Mouse (Mus musculus) natural killer cell, adult 2 months (primary cell): ENCODE data around the gene Rragd.
A peak's percentile ranks its signal among the peaks of the same experiment; 100 is the strongest.
"Not testable (repeated sequence)": the region's sequence is repeated elsewhere in the genome, so short reads cannot be mapped to it uniquely, and the experiment has no call there.

Experiments used
- DNase-seq, 2 experiments: peaks; one replicate each; pipeline ENCODE4 v3.0.0; 2022; ENCODE audit warnings: low spot score in 2 of 2

The Rragd gene

DNA sequence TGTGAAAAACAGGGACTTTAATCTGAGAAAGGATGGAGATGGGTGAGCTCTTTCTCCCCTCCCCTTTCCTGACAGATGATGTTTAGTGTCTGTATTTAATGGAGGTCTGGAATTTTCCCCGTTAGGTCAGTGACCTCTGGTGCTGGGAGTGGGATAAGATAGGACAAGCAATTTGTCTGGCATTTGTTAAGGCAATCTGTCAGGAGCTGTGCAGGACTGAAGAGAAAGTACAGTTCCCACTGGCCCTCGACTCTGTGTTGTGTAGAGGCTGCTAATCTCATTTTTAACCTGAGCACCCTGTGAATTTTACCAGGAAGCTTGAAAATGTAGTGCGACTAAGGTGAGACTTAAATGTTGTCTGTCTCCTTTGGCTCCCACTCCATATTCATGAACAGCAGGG is 2.8 kb downstream of the Rragd start:
- no peak for DNase-seq

DNA sequence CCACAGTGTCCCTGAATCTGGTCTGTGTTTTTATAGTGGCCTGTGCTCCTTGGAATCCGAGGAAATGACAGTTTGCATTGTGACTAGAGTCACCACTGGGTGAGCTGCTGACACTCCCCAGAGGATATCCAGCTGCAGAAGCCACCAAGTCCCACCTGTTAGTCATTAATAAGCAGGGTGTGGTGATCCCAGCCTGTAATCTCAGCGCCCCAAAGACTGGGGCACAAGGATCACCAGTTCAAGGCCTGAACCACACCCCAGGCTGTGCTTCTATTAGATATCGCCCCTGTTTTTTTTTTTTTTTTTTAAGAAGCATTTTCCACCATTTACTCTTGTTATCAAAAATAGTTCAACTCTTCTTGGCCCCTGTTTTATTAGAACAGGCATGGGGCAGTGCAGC is 4.2 kb downstream of the Rragd start:
- no peak for DNase-seq

DNA sequence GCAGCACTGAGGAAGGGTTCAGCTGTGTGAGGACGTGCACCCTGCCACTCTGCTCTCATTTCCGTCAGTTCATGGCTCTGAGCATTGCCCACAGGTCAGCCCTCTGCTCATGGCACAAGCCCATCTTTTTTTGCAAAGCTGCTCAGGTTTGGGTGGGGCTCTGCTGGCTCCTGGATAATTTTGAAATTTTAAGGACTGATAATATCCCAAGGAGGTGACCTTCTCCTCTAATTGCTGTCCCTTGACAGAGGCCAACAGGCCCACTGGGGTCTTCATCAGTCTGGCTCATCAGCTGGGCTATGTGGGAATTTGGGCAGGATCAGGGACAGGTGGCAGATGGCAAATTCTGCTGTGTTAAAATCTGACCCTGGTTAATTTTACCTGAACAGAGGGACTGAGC is 6.5 kb downstream of the Rragd start:
- no peak for DNase-seq

DNA sequence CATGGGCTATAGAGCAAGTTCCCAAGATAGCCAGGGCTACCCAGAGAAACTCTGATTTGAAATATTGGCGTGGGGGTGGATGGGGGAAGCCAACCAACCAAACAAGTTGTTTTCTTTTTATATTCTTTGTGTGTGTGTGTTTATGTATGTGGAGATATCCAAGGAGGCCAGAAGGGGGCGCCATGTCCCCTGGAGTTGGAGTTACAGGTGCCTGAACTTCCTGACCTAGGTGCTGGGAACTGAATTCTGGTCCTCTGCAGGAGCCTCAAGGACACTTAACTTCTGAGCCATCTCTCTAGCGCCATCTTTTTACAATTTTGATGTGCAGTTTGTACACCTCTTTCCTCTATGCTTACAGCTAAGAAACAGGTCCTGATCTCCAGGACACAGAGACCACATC is 11.3 kb downstream of the Rragd start:
- no peak for DNase-seq

DNA sequence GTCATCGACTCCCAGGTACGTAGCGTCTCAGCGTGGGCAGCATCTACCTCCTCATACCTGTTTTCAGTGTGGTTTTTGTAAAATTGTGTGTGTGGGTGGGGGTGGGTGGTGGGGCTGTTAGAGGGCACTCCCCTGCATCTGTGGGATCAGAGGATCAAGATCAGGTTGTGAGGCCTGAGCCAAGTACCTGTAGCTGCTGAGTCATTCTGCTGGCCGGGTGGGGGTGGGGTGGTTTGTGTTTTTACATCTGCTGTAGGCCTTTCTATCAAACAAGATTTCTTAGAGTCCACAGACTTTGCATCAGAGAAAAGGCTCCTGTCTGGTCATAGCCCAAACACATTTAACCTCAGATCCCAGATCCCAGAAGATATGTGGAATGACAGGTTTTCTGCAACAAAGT is 13.2 kb downstream of the Rragd start:
- DNase-seq: no peak

DNA sequence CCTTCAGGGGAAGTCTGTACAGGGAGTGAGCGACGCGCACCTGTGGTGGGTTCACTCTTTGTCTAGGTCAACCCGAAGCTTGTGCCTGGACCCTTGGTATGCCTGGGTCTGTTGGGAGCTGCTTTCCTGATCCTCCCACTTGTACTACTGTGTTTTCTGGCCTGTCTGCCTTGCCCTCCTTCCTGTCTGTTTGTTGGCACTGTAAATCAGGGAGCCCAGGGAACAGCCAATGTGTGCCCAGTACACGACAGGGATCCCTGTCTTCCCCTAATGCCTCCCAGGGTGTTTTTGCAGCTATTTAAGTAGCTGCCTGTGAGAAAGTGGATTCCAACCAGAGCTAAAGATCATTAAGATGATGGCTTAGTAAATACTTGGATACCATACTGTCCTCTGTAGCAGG is 14.7 kb downstream of the Rragd start:
- no peak for DNase-seq

DNA sequence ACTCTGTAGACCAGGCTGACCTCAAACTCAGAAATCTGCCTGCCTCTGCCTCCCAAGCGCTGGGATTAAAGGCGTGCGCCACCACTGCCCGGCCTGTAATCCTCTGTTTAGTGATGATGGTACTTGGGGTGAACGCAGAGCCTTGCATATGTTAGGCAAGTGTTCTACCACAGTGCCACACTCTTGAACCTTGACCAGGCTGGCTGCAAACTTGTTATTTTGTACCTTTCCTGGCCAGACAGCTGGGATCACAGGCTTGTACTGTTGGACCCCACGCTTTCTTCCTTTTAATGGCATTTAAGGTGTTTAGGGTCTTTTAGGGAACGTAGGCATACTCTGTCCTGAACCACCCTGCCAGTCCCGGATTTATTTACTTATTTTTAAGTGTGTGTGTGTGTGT is 16.2 kb downstream of the Rragd start:
- no peak for DNase-seq

DNA sequence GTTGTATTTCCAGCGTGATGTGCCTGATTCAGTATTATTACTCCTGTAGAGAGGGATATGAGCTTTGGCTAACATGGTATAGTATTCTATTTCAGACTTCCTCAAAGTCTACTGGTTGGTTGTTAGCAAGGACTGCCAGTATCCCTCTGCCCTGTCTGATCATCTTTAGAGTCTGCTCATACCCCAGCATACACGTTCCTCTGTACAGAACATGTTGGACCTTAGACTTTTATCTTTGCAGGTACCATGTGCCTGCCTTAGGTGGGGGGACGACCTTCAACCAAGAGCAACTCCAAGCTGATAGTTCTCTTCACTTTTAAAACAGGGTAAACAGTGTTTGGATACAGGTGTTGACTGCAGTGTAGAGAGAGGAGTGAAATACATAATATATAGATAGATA is 19.2 kb downstream of the Rragd start:
- DNase-seq: no peak

DNA sequence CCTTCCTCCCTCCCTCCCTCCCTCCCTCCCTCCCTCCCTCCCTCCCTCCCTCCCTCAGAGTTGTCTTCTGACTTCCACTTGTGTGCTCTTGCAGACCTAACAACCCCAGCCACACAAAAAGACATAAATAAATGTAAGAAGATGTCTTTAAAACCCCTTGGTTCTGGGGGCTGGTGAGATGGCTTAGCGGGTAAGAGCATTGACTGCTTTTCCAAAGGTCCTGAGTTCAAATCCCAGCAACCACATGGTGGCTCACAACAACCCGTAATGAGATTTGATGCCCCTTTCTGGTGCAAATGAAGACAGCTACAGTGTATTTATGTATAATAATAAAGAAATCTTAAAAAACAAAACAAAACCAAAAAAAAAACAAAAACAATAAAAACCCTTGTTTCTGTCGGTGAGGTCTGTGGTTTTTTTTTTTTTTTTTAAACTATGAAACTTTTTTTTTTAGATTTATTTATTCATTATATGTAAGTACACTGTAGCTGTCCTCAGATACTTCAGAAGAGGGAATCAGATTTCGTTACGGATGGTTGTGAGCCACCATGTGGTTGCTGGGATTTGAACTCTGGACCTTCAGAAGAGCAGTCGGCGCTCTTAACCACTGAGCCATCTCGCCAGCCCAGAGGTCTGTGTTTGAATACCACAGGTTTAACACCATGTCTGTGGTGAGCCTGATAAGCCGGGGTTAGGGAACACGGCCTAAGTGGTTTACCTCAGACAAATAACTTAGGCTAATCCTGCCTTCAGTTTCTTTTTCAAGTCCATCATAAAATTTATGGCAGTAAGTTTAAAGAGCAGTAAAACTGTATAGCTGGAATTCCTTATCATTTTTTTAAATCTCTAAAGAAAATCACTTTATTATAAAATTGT is 23.0 kb downstream of the Rragd start:
- not testable (repeated sequence) for DNase-seq

DNA sequence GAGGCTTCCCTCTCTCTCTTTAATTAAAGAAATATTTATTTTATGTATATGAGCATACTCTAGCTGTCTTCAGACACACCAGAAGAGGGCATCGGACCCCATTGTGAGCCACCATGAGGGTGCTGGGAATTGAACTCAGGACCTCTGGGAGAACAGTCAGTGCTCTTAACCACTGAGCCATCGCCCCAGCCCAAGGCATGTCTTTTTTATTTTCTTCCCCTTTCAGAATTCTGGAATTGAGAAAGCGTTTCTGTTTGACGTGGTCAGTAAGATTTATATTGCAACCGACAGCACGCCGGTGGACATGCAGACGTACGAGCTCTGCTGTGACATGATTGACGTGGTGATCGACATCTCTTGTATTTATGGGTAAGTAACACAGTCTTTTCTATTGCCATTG is 24.0 kb downstream of the Rragd start:
- no peak for DNase-seq

DNA sequence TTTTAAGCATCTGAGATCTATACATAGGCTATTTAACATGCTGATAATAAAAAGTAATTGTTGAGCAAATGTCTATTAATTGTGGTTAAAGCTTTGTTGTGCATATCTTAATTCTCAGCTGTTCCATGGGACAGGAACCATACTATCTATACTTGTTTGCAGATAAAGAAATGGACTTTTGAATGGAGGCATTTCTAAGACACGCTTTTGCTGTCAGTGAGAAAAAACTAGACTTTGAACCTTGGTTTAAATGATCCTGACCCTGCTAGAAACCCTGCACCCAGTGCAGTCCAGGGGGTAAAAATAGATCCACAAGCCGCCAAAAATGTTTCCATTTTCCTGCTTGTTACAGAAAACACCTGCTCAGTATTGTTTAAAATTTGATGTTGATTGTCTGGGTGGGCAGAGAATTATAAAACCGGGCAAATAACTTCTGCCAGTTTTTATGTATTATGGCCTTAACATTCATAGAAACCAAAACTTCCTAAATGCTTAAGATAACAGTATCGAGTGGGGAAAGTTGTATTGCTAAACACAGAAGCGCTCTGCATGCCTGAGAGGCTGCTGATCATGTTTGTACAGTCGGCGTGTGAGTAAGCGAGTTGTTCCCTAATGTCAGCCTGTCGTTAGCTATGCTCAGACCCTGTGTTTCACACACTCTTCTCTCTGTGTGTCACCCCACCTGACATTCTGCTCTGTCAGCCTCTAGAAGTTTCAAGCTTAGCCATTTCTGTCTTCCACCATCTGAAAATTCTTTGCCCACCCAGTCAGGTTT is 24.8 kb downstream of the Rragd start:
- DNase-seq: no peak

DNA sequence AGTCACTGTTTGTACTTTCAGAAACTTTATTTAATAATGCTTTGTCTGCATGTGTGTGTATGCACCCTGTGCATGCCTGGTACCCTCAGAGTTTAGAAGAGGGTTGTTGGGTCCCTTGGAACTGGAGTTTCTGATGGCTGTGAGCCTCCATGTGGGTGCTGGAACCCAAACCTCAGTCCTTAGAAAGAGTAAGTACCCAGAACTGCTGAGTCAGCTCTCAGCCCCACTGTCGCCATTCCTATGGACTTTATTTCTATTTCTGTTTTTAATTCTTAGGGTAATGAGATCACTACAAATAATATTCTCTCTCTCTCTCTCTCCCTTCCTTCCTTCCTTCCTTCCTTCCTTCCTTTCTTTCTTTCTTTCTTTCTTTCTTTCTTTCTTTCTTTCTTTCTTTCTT is 27.2 kb downstream of the Rragd start:
- DNase-seq: no peak

DNA sequence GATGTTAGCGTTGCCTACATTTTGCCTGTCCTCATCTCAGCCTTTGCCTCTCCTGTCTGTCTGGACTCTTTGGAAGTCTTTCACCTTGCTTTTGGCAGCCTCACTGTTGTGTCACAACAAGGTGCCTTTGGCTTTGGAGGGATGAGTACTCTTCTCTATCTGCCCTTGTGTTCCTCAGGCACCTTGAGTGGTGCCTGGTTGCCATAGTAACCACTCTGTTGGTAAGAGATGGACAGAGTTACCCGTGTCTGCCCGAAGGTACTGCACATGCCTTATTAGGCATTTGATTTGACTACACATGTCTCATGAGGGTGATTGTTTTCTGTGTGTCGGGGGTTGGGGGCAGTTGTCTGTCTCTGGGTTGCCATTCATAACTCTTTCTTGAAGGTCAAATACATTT is 29.6 kb downstream of the Rragd start:
- DNase-seq: no peak

DNA sequence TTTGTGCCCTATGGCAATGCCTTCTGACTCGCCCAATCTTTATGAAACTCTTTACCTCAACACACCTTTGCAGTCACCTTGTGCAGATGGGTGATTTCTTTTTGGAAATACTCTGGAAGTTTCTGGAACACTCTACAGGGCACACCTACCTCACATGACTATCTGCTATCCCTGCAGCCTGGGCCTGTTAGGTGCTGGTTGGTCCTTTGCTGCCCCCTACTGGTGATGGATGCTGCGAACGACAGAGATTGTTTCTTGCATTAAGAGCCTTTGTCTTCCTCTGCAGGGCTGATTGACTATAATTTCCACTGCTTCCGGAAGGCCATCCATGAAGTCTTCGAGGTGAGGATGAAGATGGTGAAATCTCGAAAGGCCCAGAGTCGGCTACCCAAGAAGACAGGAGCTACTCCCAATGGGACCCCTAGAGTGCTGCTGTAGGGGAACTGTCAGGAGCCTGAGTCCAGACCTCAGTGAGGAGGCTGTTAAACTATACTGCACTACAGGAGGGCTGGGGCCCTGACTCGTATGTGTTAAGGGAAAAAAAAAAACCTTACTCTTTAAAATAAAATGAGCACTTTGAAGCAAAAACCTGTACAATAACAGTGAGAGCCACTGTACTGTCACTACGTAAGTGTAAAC is 35.6 kb downstream of the Rragd start:
- peak; percentile 73 to 81 for DNase-seq

DNA sequence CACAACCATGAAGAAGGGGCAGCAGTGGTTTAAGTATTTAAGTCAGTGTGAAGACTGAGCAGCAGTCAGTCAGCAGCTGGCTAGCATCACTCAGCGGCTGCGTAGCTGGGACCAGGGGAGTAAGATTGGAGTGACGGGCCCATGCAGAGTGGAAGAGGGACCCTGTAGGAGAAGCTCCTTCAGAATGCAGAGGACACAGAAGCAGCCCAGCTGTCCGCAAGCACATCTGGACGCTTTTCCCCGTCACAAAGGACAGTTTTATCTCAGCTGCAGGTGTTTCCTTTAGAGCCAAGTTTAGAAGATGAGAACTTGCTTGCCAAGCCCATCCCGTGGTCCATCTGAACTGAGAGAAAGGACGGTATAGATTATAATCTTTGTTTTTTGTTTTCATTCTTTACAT is 41.6 kb downstream of the Rragd start:
- no peak for DNase-seq

DNA sequence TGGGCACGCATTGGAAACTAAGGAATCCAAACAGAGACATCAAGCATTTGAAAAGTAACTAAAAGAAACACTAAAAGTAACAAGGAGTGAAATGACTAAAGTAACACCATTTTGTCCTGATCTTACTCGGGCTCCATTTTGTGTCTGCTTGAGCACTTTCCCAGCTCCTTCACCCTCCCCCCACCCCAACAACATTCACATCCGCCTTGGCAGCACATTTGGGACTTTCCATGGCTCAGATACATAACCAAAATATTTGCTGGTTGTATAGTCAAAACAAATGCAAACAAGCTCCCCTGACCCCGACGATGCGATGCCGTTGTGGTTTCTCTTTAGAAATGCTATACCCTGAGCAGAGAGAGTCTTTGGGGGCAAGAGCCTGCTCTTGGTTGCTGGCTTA is 46.3 kb downstream of the Rragd start:
- DNase-seq: no peak

DNA sequence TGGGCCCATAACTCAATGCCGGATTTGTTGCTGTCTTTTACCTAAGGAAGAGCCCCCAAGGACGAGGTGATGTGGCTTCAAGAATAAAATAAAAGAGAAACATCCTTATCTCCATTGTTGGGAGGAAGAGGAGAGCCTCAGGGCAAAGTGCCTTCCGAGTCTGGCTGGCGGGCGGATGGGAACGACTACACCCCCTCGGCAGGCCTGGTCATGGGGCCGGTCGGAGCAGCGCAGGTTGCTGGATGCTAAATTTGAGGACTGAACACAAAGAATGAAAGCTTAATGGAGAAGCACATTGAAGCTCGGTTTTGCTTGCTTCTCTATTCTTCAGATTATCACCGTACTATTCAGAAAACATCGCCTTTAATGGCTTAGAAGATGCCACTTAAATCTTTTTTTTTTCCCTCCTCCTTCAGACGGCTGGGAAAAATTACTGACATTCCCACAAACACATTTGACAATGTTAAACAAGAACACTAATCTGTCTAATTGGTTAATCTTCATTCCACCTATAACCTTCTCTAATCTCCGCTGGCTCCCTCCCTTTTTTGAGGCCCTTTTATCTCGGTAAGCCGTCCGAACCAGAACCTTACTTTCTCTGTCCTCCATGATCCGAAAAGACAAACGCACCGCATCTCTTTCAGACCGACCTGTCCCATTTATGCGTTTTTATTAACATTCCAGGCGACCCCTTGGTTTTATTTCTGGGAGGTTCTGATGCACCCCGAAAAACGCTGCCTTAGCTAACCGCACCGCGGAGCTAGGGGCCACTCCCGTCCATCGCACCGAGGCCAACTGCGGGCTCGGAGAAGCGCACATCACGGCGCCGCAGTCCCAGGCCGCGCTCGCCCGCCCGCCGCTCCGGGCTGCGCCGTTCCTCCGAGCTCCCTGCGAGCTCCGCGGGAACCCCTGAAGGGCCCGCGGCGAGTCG is 47.7 kb downstream of the Rragd start:
- peak in 1 of 2 experiments; percentile 18 for DNase-seq

DNA sequence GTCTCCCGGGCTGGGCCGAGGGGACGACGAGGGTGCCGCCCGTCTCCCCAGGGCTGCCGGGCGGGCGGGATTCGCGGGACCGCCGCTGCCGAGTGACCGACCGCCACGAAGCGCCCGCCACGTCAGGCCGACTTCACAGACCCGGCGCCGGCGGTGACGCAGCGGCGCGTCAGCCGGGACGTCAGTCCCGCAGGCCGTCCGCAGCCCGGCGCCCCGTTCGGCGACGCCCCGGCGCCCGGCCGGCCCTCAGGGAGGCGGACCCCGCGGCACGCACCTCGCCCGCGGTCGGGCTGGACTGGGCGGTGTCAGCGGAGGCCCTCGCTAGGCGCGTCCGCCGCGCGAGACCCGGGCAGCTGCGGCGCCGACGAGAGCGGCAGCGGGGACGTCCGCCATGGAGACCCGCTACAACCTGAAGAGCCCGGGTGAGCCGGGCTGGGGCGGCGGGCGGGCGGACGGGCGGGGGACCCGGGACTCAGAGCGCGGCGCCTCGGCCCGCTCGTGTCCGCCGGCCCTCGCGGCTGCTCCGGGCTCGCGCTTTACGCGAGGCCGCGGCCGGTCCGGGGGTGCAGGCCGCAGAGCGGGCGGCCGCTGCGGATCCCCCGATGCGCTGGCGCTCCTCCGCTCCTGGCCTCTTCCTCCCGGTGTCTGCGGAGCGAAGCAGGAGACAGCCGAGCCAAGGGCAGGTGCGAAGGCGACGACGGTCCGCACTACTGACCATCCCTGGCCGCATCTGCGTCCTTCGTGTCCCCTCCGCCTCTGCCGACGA is 48.5 kb downstream of the Rragd start, which contains the start of gene Ube2j1:
Gene Ube2j1, plus strand, starts transcription at position 222 of the 766 bp plus-strand sequence.
- peak; percentile 73 to 78 for DNase-seq

DNA sequence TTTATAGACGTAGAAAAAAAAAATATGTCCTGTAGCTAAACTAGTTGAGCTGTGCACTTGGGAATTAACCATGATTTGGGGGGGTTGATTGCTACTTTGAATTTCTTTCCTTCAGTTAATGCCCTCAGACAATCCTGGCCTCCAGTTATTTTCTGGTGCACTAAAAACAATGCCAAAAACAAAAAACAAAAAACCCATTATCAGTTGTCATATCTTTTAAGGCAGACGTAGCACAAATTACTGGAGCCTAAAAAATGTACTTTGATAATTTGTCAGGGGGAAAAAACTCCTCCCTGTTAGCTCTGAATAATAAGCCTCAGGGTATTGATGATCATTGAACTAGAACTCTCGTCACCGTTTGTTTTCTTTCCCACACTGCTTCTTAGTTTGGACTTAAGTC is 49.2 kb downstream of the Rragd start:
- no peak for DNase-seq

DNA sequence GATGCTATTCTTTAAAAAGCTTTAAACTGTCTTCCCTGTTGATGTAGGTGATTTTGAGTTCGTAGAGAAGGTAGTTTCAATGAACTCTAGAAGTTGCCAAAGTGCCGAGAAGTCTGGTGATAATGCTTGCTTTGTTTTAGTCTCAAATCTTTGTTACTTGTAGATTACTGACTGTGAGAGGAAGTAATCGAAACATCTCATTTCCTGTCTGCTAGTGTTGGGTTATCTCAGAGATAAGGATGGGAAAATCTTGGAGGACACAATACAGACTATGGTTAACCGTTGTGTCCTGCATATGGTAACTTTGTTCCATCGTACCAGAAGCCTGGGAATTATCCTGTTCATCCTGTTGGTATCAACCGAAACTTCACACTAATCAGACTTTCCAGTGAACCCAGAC is 50.7 kb downstream of the Rragd start:
- no peak for DNase-seq

DNA sequence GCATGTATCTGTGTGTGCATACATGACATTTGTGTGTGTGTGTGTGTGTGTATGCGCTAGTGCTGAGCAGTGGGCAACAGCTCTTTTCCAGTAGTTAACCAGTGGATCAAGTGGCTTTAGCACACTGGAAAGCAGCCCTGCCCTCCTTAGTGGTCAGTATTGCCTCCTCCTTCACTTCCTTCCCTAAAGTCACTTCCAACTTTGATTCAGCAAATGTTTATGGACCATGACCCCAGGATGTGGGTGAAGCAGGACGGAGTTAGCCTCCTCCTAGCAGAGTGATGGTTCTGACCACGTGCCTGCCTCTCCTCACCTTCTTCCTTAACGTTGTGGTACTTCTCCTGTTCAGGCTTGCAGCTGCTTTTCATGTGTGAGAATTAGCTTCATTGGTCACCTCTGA is 57.0 kb downstream of the Rragd start:
- DNase-seq: no peak
